Mouse (Mus musculus): ENCODE results near the gene Slc17a1. TPM values are rescaled to one million over a fixed set of nuclear protein-coding genes. Genes with fewer than 3 reads are reported as not detected.

Slc17a1 gene
- not detected for polyA plus RNA-seq (2012; fragmentation: generic; extraction: Trizol)

- H3ac ChIP-seq (ENCODE audit: control insufficient read depth, insufficient read length) = no peak within 1 kb of the TSS
- H3K79me2 ChIP-seq (ENCODE audit: control insufficient read depth, insufficient read depth) = no peaks in the 10 kb centered on the region
- peaks cover 6% of the 10 kb centered on the region for H3K27me3 ChIP-seq (ENCODE audit: control insufficient read depth, insufficient read depth, insufficient read length)
- H3K4me3 ChIP-seq = no peak within 1 kb of the TSS
- H3K36me3 ChIP-seq (ENCODE audit: control insufficient read depth, insufficient read depth) = no peaks in the 10 kb centered on the region
- no peak within 1 kb of the TSS for H3K4me2 ChIP-seq (ENCODE audit: low read depth)
- no peak for TF ChIP-seq POLR2AphosphoS2 (IDR thresholded peaks at IDR 0.05; ENCODE audit: insufficient read length, low read depth)
- no peak for TF ChIP-seq REST (IDR thresholded peaks at IDR 0.05; ENCODE audit: insufficient read depth, insufficient read length)
- TF ChIP-seq USF1 (IDR thresholded peaks at IDR 0.05; ENCODE audit: low read depth) = no peak
- no peak for TF ChIP-seq POLR2A (IDR thresholded peaks at IDR 0.05; ENCODE audit: insufficient read length, low read depth)
- no peak for TF ChIP-seq TCF3 (IDR thresholded peaks at IDR 0.05; ENCODE audit: insufficient read length, low read depth)
- no peak for TF ChIP-seq TCF12 (IDR thresholded peaks at IDR 0.05; ENCODE audit: insufficient read depth, poor library complexity, severe bottlenecking)
- TF ChIP-seq MYOG (IDR thresholded peaks at IDR 0.05; ENCODE audit: control insufficient read depth in 1 of 3, insufficient read depth in 1 of 3, insufficient read length in 2 of 3, low read depth in 2 of 3) = no peak
- no peak for TF ChIP-seq SRF (IDR thresholded peaks at IDR 0.05; ENCODE audit: control insufficient read depth, insufficient read length, low read depth)
- no peak for TF ChIP-seq CEBPB (IDR thresholded peaks at IDR 0.05; ENCODE audit: insufficient read depth, poor library complexity, severe bottlenecking)
- TF ChIP-seq MYOD1 (IDR thresholded peaks at IDR 0.05; ENCODE audit: control insufficient read depth in 1 of 3, insufficient read length in 2 of 3, low read depth in 2 of 3) = no peak
- no peak for TF ChIP-seq E2F4 (IDR thresholded peaks at IDR 0.05; ENCODE audit: insufficient read depth)
- TF ChIP-seq MAX (IDR thresholded peaks at IDR 0.05; ENCODE audit: low read depth) = no peak
These were observed at the start of gene Slc17a1 for GRCm38 (mm10) chr13:23867405-23867804. Gene Slc17a1 (plus strand): TSS chr13:23867750.

- peaks cover 3% of the 10 kb centered on the region for H3K27me3 ChIP-seq (ENCODE audit: control insufficient read depth, insufficient read depth, insufficient read length)
- no peak overlapping the region for H3K4me2 ChIP-seq (ENCODE audit: low read depth)
- no peaks in the 10 kb centered on the region for H3K79me2 ChIP-seq (ENCODE audit: control insufficient read depth, insufficient read depth)
- no peak overlapping the region for H3ac ChIP-seq (ENCODE audit: control insufficient read depth, insufficient read length)
- no peaks in the 10 kb centered on the region for H3K36me3 ChIP-seq (ENCODE audit: control insufficient read depth, insufficient read depth)
- no peak overlapping the region for H3K4me3 ChIP-seq
- no peak for TF ChIP-seq SRF (IDR thresholded peaks at IDR 0.05; ENCODE audit: control insufficient read depth, insufficient read length, low read depth)
- TF ChIP-seq E2F4 (IDR thresholded peaks at IDR 0.05; ENCODE audit: insufficient read depth) = no peak
- TF ChIP-seq POLR2A (IDR thresholded peaks at IDR 0.05; ENCODE audit: insufficient read length, low read depth) = no peak
These were observed 47.2 kb upstream of the Slc17a1 start for GRCm38 (mm10) chr13:23820179-23820940.

GRCm38 (mm10) chr13:23822213-23822612, 45.3 kb upstream of the Slc17a1 start:
- H3K27me3 ChIP-seq (ENCODE audit: control insufficient read depth, insufficient read depth, insufficient read length) = peaks cover 6% of the 10 kb centered on the region
- no peak overlapping the region for H3ac ChIP-seq (ENCODE audit: control insufficient read depth, insufficient read length)
- H3K36me3 ChIP-seq (ENCODE audit: control insufficient read depth, insufficient read depth) = no peaks in the 10 kb centered on the region
- no peak overlapping the region for H3K4me2 ChIP-seq (ENCODE audit: low read depth)
- H3K79me2 ChIP-seq (ENCODE audit: control insufficient read depth, insufficient read depth) = no peaks in the 10 kb centered on the region
- no peak overlapping the region for H3K4me3 ChIP-seq
- no peak for TF ChIP-seq CEBPB (IDR thresholded peaks at IDR 0.05; ENCODE audit: insufficient read depth, poor library complexity, severe bottlenecking)
- no peak for TF ChIP-seq SRF (IDR thresholded peaks at IDR 0.05; ENCODE audit: control insufficient read depth, insufficient read length, low read depth)
- TF ChIP-seq MYOD1 (IDR thresholded peaks at IDR 0.05; ENCODE audit: control insufficient read depth in 1 of 3, insufficient read length in 2 of 3, low read depth in 2 of 3) = no peak

- no peak for TF ChIP-seq MYOD1 (IDR thresholded peaks at IDR 0.05; ENCODE audit: control insufficient read depth in 1 of 3, insufficient read length in 2 of 3, low read depth in 2 of 3)
- TF ChIP-seq TCF12 (IDR thresholded peaks at IDR 0.05; ENCODE audit: insufficient read depth, poor library complexity, severe bottlenecking) = no peak
- no peak for TF ChIP-seq REST (IDR thresholded peaks at IDR 0.05; ENCODE audit: insufficient read depth, insufficient read length)
- TF ChIP-seq POLR2A (IDR thresholded peaks at IDR 0.05; ENCODE audit: insufficient read length, low read depth) = no peak
- TF ChIP-seq E2F4 (IDR thresholded peaks at IDR 0.05; ENCODE audit: insufficient read depth) = no peak
- TF ChIP-seq CEBPB (IDR thresholded peaks at IDR 0.05; ENCODE audit: insufficient read depth, poor library complexity, severe bottlenecking) = no peak
- TF ChIP-seq POLR2AphosphoS2 (IDR thresholded peaks at IDR 0.05; ENCODE audit: insufficient read length, low read depth) = no peak
- no peaks in the 10 kb centered on the region for H3K36me3 ChIP-seq (ENCODE audit: control insufficient read depth, insufficient read depth)
- H3K79me2 ChIP-seq (ENCODE audit: control insufficient read depth, insufficient read depth) = no peaks in the 10 kb centered on the region
These were observed 40.9 kb upstream of the Slc17a1 start for GRCm38 (mm10) chr13:23826606-23827005.

GRCm38 (mm10) chr13:23833053-23833452, 34.5 kb upstream of the Slc17a1 start:
- Histone ChIP-seq H3K4me2 (ENCODE audit: low read depth) (no peak overlapping the region), H3K27me3 (ENCODE audit: control insufficient read depth, insufficient read depth, insufficient read length) (no peaks in the 10 kb centered on the region), H3K36me3 (ENCODE audit: control insufficient read depth, insufficient read depth) (no peaks in the 10 kb centered on the region), H3ac (ENCODE audit: control insufficient read depth, insufficient read length) (no peak overlapping the region), H3K79me2 (ENCODE audit: control insufficient read depth, insufficient read depth) (no peaks in the 10 kb centered on the region), H3K4me3 (no peak overlapping the region)
- TF ChIP-seq SRF (IDR thresholded peaks at IDR 0.05; ENCODE audit: control insufficient read depth, insufficient read length, low read depth) = no peak
- TF ChIP-seq POLR2A (IDR thresholded peaks at IDR 0.05; ENCODE audit: insufficient read length, low read depth) = no peak
- no peak for TF ChIP-seq MYOD1 (IDR thresholded peaks at IDR 0.05; ENCODE audit: control insufficient read depth in 1 of 3, insufficient read length in 2 of 3, low read depth in 2 of 3)
- TF ChIP-seq USF1 (IDR thresholded peaks at IDR 0.05; ENCODE audit: low read depth) = no peak
- no peak for TF ChIP-seq TCF3 (IDR thresholded peaks at IDR 0.05; ENCODE audit: insufficient read length, low read depth)
- TF ChIP-seq E2F4 (IDR thresholded peaks at IDR 0.05; ENCODE audit: insufficient read depth) = no peak
- TF ChIP-seq MAX (IDR thresholded peaks at IDR 0.05; ENCODE audit: low read depth) = no peak
- TF ChIP-seq REST (IDR thresholded peaks at IDR 0.05; ENCODE audit: insufficient read depth, insufficient read length) = no peak
- TF ChIP-seq TCF12 (IDR thresholded peaks at IDR 0.05; ENCODE audit: insufficient read depth, poor library complexity, severe bottlenecking) = no peak
- no peak for TF ChIP-seq MYOG (IDR thresholded peaks at IDR 0.05; ENCODE audit: control insufficient read depth in 1 of 3, insufficient read depth in 1 of 3, insufficient read length in 2 of 3, low read depth in 2 of 3)
- TF ChIP-seq POLR2AphosphoS2 (IDR thresholded peaks at IDR 0.05; ENCODE audit: insufficient read length, low read depth) = no peak
- no peak for TF ChIP-seq CEBPB (IDR thresholded peaks at IDR 0.05; ENCODE audit: insufficient read depth, poor library complexity, severe bottlenecking)

More at GRCm38 (mm10) chr13:23826606-23827005, 40.9 kb upstream of the Slc17a1 start:
- Histone ChIP-seq H3K27me3 (ENCODE audit: control insufficient read depth, insufficient read depth, insufficient read length) (peaks cover 6% of the 10 kb centered on the region), H3K4me3 (no peak overlapping the region), H3K4me2 (ENCODE audit: low read depth) (no peak overlapping the region), H3ac (ENCODE audit: control insufficient read depth, insufficient read length) (no peak overlapping the region)
